Mouse (Mus musculus): ENCODE data around the gene Tmem164. TPM values are rescaled to one million over a fixed set of nuclear protein-coding genes. Genes with fewer than 3 reads are reported as not detected.
"Not testable (repeated sequence)": the region's sequence is repeated elsewhere in the genome, so short reads cannot be mapped to it uniquely, and the experiment has no call there.

Gene Tmem164
- polyA plus RNA-seq (2012; rRNA removed): 22.6 and 24.4 TPM in 2 replicates

DNA sequence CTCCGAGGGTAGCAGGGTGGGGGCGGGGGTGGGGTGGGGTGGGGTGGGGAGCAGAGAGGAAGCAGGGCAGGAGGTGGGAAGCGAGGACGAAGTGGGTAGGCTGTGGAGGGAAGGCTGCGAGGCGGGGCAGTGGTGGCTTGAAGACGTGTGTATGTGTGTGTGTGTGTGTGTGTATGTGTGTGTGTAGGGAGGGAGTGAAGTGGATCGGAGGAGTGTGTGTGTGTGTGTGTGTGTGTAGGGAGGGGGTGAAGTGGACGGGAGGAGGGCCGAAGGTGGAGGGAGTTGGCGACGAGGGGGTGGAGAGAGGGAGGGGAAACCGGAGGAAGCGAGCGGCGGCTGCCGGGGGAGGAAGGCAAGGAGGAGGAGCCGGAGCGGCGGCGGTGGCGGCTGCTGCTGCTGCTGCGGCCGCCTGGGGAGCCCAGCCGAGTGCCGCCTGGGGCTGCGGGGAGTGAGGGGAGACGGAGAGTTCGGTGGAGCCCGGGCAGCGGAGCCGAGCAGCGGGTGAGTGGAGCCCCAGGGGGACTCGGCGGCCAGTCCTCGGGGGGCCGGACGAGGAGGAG is at the start of gene Tmem164:
Gene Tmem164, plus strand, starts transcription at position 351 of the 560 bp plus-strand sequence.
- WGBS: 17% methylated on average over 33 of the region's 38 CpGs
- no peak for DNase-seq (ENCODE audit: low read depth, low spot score)

DNA sequence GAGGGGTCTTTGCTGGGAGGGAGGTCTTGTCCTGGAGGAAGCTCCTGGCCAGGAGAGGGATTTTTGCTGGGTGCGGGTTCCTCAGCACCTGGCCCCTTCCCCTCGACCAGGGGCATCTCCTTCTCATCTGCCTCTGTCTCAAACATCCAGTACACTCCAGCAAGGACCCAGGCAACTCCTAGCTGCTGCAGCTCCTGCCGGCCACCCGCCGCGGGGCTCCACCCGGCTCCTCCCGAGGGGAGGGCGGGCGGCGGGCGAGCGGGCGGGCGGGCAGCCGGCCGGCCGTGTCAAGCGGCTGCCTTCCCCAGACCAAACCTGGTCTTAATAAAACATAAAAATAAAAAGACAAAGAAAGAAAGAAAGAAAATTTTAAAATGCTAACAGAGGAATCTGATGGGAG is 48.2 kb upstream of the Tmem164 start:
- DNase-seq (ENCODE audit: low read depth, low spot score): not testable (repeated sequence)
- 51% methylated on average over 19 of the region's 19 CpGs for WGBS

DNA sequence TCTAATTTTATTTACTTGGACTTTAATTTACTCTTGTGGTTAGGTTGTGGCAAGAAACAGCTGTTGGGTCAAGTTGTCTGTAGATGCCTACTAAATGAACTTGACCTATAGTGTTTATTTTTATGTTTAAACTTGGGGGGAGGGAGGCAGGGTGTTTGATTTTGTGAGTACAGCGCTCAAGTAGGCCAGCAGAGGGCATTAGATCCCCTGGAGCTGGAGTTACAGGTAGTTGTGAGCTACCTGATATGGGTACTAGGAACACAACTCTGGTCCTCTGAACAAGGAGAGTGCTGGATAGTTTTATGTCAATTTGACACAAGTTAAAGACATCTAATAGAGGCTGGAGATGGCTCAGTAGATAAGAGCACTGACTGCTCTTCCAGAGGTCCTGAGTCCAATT is 34.0 kb upstream of the Tmem164 start:
- WGBS: 64% methylated on average over 1 of the region's 1 CpGs
- DNase-seq (ENCODE audit: low read depth, low spot score): no peak

DNA sequence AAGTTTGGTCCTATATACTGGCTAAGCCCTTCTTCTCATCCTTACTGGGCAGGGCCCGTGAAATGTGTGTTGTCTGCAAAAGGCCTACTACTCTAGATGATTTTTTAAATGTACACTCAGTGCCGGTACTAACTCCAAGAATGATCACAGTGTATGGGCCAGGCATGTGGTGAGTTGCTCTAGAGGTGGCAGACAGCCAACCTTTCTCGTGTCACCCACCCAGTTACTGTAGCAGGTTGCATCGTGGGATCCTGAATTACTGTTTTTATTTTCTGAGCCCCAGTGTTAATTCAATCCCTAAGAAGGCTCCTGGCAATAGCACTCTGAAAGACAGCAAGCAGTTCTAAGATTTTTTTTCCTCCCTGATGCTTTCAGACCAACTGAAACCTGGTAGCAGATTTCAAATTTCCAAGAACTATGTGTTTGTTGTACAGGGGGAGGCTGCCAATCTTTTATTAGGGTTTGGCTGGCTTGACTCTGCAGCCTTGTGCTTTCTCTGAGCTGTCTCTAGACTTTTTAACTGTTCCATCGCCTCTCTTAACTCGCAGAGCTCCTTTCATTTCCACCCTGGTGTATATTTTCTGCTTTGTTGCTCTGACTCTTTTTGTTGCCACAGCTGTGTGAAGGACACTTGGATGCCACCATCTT is 31.0 kb upstream of the Tmem164 start:
- WGBS: 44% methylated on average over 6 of the region's 6 CpGs
- no peak for DNase-seq (ENCODE audit: low read depth, low spot score)

DNA sequence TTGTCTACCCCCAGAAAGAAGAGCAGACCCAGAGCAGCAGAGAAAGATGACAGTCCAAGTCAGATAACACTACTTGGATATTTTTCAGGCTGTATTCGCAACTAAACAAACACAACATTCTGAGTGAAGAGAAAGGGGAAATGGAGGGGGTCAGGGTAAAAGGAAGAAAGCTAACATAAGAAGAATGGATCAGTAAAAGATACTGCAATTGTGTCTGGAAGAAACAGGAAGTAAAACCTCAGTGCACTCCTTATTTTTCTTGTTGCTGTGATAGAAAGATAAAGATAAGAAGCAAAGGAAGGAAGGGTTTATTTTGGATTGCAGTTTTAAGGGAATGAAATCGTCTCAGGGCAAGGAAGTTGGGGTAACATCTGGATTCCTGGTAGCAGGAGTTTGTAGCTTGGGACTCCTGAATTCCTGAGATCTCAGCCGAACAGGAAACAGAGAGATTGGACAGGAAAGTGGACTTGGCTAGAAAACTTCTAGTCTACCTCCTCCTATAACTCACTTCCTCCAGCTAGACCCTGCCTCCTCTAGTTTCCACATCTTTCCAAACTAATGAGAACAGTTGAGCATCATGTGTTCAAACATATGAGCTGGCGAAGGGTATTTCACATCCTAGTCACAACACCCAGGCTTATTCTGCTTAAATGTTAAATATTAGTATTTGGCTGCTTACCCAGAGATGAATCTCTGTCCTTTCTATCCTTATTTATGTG is 16.3 kb upstream of the Tmem164 start:
- no peak for DNase-seq (ENCODE audit: low read depth, low spot score)
- WGBS: 57% methylated on average over 4 of the region's 4 CpGs

DNA sequence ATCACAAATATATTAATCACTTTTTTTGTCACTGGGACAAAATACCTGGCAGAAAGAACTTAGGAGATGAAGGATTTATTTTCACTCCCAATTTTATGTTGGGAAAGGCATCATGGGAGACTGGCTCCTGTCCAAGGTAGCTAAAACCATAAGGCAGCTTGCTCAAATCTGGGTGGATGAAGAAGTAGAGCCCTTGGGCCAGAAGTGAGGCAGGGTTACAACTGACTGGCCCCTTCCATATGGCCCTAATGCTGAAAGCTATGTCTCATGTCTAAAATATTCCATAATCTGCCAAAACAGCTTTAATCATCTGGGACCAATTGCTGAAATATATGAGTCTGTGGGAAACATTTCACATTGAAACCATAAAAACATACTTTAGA is 15.8 kb upstream of the Tmem164 start:
- no peak for DNase-seq (ENCODE audit: low read depth, low spot score)

DNA sequence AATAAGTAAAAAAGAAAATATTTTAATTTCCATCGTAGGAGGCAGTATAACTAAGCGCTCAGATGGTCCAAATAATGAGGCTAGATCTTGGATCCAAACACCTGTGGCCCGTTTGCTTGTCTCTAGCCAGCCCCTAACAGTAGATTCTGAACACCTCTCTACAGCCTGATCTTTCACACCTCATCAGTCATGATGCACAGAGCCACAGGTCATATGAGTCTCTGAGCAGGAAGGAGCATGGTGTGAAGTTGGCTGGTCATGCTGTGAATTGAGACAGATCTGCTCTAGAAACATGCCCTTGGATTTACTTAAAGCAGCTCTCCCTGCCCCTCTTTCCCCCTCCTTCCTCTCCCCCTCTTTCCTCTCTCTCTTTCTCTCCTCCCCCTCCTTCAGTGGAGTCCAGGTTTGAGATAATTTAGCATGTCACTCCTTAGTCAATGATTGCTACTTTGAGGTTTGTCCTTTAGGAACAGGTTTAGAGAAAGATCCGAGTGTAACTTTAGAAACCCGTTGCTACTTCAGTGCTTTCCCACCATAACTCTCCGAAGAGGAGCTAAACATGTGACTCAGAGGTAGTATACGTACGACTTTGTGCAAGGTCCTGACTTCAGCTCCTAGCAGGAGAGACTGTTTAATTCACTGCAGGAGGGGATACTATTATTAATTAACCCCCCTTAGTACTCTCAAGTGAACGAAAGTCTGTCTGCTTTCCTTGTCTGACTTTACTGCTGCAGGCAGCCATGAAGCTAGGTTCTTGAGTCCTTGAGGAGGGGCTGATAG is 11.7 kb upstream of the Tmem164 start:
- DNase-seq (ENCODE audit: low read depth, low spot score): no peak

DNA sequence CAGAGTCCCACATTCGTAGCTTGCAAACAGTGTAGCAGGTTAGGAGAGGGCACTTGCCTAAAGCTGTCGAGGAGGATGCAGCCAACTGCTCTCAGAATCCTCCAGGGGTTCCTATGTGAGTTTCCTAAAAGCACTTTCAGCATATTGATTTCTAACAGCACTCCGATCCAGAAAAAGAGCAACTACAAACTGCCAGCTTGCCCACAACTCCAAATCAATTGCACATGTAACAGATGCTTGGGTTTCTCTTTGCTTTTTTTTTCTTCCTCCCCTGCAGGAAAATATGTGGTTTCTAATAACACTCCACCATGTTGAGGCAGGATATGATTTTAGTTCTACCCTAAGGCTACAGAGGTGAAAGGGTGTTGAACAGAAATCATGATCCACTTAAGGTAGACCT is 11.1 kb upstream of the Tmem164 start:
- WGBS: 64% methylated on average over 3 of the region's 3 CpGs
- no peak for DNase-seq (ENCODE audit: low read depth, low spot score)

More for the DNA sequence above, 11.7 kb upstream of the Tmem164 start:
- WGBS: 62% methylated on average over 9 of the region's 9 CpGs

DNA sequence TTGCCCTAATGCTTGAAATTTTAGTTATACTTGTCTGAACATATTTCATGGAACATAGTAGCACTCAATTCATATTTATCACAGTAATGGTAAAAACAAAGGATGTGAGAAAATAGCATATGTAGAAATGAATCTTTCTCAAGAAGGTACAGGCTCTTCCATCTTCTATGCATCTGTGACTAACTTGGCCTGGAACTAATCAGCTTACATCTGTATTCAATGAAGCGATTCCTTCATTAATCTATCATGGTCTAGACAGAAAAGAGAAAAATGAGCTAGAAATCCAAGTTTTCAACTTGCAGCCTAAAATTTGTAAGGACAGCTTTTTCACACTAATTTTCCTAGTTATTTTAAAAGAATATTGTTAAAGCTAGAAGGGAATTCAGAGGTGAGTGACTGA is 10.1 kb upstream of the Tmem164 start:
- DNase-seq (ENCODE audit: low read depth, low spot score): no peak
- WGBS: 93% methylated on average over 1 of the region's 1 CpGs

DNA sequence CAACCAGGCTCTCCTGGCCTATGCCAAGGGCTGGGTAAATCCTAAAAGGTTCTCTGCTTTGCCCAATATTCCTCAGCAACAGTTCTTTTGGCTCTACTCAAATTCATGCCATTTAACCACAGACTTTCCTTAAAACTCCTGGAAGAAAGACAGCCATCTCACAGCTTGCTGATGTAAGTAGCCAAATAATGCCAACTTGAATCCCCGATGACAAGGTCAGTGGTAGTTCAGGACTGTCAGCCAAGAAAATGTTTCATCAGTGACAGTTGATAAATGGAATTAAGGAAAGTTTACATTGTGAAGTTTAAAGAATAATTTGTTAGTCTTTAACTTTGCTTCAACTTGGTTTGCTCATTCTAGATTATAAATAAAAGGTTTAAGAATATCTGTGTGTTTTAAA is 8.5 kb upstream of the Tmem164 start:
- 90% methylated on average over 1 of the region's 1 CpGs for WGBS
- no peak for DNase-seq (ENCODE audit: low read depth, low spot score)

DNA sequence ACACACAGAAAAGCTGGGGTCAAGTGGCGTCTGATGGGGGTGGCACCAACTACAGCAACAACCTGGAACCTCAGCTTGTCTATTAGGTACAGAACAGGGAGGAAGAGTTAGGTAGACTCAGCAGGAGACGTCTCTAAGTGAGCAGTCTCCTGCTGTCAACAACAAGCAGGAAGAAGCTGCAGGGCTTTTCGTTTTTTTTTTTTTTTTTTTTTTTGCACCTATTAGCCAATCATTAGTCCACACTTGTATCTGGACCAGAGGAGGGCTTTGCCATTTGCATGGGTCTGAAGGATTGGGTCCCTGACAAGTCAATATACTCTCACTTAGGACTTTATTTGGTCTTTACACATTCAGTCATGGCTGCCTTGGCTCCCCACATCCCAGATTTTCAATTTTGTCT is 4.0 kb upstream of the Tmem164 start:
- WGBS: 59% methylated on average over 3 of the region's 3 CpGs

DNA sequence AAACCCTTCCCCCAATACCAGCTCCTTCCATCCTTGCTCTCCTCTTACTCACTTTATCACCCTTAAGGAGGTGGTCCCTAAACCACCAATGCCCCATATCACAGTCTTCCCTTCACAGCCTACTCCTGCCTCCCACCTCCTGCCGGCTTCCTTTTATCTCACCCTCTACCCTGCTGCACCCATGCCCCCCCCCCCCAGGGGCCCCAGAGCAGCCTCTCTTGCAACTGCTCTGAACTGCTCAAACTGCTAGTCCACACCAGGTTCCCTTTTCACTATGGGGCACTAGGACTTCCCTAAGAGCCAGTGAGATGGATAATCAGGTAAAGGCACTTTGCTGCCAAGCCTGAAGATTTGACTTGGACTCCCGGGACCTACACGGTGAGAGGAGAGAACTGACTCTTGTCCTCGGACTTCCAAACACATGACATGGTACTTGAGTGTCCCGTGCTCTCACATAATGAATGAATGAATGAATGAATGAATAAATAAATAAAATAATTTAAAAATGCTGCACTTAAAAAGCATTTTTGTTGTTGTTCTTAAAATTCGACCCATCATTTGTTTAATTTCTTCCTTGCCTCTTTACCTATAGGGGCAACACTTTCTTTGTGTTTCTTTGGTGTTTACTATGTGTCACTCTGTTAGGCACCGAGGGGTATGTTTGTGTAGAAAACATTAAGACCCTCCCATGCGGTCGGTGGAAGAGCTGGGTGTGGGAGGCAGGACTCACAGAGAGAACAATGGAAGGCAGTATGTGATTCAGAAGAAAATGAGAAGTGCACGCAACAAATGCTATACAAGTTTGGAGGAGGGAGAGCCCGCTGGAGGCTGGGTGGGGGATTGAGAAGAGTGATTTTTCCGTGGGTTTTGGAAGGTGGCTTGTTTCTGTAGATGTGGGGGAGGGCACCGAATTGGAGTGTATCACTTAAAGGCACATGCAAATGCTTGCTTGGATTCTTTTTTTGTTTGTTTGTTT is 2.4 kb upstream of the Tmem164 start:
- WGBS: 74% methylated on average over 13 of the region's 13 CpGs
- no peak for DNase-seq (ENCODE audit: low read depth, low spot score)

More for the DNA sequence above, 4.0 kb upstream of the Tmem164 start:
- DNase-seq (ENCODE audit: low read depth, low spot score): no peak

DNA sequence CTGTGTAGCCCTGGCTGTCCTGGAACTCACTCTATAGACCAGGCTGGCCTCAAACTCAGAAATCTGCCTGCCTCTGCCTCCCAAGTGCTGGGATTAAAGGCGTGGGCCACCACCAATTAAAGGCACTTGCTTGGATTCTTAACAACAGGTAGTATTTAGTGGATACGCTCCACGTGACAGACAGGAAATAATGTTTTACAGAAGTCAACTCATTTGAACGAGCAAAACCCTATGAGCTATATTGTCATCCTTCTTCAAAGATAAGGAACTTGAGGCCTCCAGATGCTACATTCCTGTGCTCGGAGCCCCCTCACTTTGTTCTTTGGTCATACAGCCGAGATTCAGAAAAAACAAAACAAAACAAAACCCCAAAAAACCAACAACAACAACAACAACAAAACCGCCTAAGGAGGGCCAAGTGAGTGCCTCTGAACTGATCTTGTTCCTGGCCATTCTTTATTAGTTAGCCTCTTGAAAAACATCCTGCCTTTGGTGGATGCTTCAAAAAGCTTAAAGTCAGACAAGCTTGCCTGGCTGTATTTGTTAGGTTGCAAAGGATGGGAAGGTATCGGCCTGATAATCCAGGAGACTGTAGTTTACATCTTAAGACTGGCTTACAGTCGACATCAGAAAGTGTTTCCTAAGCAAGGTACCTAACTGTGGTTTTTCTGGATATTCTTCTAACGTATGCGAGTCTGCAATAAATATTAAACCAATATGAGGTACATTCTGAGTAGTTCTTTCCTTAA is 1.5 kb upstream of the Tmem164 start:
- 57% methylated on average over 11 of the region's 11 CpGs for WGBS
- no peak for DNase-seq (ENCODE audit: low read depth, low spot score)

DNA sequence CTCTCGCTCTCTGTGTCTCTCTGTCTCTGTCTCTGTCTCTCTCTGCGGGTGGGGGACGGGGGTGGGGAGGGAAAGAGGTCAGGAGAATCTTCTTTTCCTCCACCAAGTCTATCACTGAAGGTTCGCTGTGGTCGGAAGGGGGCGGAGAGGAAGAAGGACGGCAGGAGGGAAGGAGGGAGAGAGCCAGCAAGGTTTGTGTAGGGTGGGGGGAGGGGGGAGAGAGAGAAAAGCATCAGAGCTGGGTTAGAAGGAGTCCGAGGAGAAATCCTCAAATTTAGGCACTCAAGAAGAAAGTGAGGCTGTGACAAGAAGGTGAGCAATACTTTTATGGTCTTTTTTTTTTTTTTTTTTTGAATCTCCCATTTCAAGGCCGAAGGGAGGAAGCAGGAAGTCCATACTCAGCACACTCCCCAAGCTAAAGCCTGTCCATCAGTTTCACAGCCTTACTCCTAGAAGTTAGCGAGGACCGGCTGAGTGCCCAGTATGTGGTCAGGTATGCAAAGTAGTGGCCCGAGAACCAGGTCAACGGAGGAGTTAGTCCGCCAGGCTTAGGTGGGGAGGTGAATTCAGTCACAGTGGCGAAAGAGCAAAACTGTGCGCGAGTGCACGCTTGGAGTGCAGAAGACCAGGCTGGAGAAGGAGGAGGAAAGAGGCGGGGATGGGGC is 683 bp upstream of the Tmem164 start:
- no peak for DNase-seq (ENCODE audit: low read depth, low spot score)
- WGBS: 21% methylated on average over 19 of the region's 19 CpGs

DNA sequence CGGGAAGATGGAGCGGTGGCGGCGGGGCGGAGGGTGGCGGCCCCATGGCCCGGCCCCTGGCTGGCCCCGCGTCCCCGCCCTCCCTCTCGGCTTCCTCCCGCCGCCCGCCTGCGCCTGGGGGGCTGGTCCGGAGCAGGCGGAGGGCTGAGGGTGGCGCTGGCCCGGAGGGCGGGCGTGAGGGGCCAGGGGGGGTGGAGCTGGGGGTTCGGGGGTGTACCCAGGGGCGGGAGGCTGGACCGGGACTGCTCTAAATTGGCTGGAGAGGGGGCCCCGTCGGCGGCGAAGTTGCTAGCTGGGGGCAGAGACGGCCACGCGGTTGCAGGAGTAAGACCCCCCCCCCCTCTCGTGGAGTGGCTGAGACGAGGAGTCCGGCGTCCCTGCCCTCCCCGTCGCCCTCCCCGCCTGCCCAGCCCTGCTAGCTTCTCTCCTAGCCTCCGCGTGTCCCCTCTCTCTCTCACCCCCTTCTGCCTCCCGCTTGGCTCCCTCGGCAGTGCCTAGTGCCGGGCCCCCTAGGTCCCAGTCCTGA is 473 bp downstream of the Tmem164 start:
- 8% methylated on average over 17 of the region's 43 CpGs for WGBS
- DNase-seq (ENCODE audit: low read depth, low spot score): no peak

DNA sequence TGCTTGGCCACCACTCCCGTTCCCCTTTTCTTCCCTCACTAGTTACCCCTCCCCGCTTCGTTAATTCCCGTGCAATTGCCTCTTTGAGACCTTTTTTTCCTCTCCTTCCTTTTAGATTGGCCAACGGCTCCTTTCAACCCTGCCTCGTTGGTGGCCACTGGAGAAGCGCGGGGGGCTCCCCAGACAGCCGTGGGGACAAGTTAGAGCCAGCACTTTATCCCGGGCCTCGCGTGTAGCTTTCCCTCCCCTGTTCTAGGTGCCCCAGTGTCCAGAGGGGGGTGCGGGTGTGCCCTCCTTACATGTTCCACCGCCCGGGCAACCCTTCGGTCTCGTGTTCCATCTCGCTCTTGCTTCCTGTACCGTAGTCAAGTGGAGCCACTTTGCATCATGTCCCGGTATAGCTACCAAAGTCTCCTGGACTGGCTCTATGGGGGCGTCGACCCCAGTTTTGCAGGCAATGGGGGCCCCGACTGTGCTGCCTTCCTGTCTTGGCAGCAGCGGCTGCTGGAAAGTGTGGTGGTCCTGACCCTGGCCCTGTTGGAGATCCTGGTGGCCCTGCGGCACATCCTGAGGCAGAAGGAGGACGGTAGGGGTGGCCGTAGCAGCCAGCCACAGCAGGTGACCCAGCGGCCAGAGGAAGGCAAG is 1.1 kb downstream of the Tmem164 start:
- DNase-seq (ENCODE audit: low read depth, low spot score): no peak
- 19% methylated on average over 28 of the region's 28 CpGs for WGBS

DNA sequence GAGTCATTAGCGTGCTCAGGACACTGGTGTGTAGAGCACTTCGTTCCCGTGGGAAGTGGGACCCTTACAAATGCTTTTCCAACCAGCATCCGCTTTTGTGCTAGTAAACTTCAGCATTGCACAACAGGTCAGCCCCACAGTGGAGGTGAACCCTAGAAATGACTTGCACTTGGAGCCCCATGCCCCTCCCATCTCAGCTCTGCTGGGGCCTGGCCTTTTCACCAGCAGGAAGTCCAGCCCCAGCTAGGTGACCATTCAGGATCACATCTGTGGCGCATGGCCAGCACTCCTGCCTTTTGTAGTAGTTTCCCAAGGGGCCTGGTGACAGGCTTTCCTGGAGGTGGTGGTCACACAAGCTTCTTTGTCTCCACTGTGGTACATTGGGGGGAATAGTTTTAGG is 1.8 kb downstream of the Tmem164 start:
- DNase-seq (ENCODE audit: low read depth, low spot score): no peak
- WGBS: 39% methylated on average over 5 of the region's 5 CpGs

Data from large intestine, adult 2 months (tissue).